Mouse (Mus musculus): ENCODE results near the gene Rrbp1.

Rrbp1 gene

DNA sequence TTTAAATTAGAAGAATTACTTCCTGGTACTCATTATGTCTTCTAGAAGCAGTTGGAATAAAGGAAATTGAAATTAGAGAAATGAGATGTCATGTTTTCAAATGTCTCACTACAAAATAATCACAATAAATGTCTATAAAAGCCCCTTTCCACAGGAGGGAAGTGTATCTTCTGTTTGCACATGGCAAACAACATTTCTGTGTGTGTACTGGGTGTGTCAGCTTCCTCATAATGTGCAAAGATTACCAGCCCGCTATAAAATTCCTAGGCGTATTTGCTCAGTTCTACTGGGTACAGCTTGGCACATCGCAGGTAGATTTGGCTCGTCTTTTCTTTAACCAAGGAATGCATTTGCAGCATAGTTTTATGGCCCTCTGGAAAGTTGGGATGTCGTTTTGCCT is 93.4 kb downstream of the Rrbp1 start:
- no peak for DNase-seq (ENCODE audit: low spot score in 2 of 2)

DNA sequence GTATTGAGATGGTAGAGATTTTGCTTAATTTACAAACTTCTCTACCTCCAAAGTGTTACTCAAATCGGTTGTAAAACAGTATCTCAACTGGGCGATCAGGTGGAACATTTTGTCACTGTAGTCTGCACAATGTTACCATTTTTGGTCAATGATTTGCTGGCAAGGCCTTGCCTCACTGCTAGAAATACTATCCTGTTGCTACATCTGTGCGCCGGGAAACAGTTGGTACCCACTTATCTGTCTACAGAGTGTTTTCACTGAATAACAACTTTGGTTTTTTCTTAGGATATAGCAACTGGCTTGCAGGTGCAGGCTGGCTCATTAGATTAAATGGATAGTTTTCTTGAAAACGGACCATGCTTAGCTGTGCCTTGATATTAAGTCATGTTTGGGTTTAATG is 94.8 kb downstream of the Rrbp1 start:
- DNase-seq (ENCODE audit: low spot score in 2 of 2), result no peak

DNA sequence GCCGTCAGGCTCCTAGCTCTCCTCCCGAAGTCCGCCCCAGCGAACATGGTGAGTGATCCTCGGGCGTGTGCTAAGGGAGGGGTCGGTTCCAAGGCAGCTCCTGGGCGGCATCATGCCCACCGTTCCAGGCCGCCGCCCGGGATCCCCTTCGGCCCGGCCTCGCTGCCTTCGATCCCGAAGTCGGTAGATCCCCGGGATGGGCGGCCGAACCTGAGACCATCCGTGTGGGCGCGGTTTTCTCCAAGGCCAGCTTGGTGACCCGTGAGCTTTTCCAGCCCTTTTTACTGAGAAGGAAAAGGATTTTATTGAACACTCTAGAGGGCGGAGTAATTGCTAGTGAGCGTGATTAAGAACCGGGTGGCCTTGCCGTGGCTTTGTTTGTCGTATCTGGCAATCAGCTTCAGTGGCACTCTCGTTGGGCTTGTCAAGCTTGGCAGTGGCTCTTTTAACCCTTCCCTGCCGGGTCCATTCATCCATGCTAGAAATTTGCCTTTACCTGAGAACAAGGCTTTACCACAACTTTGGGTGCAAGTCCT is 95.4 kb downstream of the Rrbp1 start:
- DNase-seq (ENCODE audit: low spot score in 2 of 2), result peak in 1 of 2 experiments; percentile 47

DNA sequence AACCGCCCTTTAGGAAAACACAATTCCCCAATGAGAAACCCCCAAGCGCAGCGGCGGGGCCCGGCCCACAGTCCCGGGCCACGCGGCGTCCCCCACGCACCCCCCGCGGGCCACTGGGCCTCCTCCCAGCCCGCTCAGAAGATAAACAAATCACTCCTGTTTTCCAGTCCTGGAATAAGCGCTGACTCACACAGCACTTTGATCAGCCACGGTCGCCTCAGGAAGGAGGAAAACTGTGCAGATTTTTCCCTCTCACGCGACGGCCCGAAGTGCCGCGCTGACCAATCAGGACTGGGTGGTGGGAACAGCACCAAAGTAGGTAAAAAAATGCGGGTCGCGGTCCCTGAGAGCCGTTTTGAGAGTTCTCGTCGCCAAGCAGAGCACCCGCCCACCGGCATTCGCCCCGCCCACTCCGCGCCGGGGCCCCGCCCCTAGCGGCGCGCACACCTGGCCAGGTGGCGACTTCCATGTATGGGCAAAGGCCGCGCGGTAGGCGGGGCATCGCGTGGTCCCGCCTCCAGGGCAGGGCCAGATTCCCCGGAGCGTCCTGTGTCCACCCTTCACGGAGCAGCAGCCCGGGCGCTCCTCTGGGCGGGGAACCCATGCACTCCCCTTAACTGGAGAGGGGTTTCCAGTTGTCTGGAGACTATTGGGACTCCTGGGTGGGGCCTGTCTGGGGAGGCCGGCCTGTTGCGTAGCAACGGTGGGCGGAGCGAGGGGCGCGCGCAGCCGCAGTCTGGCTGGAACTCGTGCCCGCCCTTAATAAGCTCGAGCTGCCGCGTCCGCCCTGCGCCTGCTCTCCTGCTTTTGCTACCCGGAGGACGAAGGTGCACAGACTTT is 96.1 kb downstream of the Rrbp1 start, which contains the start of gene Dstn:
Gene Dstn, plus strand, starts transcription at position 561 of the 840 bp plus-strand sequence.
- peak; percentile 98 to 100 for DNase-seq (ENCODE audit: low spot score in 2 of 2)

DNA sequence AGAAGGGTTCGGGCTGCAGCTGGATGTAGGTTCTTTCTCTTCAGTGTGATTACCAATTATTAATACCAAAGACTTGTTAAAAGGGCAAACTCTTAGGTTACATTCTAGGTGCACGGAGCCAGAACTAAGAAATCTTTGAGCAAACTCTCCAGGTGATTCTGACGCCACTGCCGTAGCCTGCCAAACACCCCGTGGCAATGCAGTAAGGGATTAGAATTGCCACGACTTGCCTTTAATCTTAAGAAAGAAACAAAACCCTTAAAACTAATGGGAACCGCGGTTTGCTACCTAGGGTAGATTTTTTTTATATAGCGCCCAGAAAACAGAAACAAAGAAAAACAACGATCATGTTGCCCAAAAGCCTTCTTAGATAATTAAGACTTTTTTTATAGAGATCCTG is 96.8 kb downstream of the Rrbp1 start:
- DNase-seq (ENCODE audit: low spot score in 2 of 2), result no peak

DNA sequence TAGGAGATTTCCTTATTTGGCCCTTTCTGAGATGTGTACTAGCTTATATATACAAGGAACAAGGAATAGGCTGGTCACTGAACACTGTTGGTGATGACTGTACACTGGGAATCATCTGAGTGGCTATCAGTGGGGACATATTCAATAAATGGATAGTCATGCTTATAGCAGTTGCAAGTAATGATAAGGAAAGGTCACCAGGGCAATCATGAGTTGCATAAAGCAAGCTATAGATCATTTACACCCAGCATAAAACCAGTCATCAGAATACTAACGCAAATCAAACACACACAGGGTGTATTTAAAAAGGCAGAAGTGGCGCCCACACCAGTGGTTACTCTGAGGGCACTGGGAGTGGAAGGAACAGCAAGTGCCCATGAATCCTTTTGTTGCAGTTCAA is 98.9 kb downstream of the Rrbp1 start:
- no peak for DNase-seq (ENCODE audit: low spot score in 2 of 2)

DNA sequence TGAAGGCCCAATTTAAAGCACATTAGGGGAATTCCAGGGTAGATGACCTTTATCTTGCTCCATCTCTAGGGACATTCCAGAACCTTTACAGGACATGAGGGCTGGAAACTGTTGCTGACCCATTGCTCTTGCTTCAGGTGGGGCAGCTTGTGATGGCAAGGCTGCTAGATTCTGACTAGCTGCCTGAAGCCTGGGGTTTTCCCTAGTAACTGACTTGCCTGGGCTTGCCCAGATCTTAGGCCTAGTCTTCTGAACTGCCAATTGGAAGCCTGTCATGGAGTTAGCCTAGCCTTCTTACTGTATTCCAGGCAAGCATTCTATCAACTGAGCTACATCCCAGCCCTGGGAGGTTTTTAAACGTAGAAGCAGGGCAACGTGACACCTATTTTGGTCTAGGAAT is 101.8 kb downstream of the Rrbp1 start:
- DNase-seq (ENCODE audit: low spot score in 2 of 2), result no peak

DNA sequence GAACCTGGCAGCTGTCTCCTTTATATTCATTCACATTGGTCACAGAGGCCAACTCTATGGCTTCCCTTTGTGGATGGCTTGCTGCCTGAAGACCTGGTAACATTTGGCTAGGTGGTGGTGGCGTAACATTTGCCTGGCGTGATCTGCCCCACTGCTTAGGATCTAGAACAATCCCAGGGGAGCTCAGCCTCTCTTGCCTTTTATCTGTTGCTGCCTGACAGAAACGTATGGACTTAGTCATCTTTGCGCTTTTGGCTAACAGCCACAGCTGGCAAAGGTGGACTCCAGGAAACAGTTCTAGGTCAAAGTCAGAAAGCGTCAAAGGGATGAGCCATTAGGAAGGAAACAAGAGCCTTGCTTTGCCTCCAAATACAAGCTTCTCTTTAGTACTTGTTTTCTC is 106.2 kb downstream of the Rrbp1 start:
- no peak for DNase-seq (ENCODE audit: low spot score in 2 of 2)

DNA sequence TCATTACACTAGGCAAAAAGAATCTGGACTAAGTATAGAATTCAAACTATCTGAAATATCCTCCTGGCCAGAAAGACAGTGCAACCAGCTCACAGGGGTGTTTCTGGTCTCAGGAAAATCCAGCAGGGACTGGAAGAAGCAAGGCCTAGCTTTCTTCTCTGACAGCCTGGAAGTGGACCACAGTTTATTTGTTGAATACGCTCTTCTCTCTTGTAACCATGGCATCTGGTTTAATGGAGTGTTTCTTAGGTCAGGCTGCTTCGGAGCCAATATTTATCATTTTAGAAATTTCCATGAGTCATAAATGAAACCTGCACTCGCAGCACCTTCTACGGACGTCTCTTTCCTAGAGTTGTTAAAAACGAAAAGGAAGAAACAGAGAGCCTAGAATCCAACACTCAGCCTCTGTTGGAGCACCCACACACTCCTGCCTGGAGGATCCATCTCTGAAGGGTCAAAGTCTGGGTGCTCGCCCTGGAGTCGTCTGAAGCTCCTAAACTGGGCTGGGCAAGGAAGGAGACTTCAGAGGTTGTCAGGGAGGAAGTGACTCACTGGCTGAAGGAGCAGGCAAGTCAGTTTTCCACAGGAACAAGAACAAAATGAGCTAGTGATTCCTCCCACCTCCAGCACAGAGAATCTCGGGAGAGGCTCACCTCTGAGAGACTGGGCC is 107.6 kb downstream of the Rrbp1 start:
- DNase-seq (ENCODE audit: low spot score in 2 of 2), result peak in 1 of 2 experiments; percentile 43

DNA sequence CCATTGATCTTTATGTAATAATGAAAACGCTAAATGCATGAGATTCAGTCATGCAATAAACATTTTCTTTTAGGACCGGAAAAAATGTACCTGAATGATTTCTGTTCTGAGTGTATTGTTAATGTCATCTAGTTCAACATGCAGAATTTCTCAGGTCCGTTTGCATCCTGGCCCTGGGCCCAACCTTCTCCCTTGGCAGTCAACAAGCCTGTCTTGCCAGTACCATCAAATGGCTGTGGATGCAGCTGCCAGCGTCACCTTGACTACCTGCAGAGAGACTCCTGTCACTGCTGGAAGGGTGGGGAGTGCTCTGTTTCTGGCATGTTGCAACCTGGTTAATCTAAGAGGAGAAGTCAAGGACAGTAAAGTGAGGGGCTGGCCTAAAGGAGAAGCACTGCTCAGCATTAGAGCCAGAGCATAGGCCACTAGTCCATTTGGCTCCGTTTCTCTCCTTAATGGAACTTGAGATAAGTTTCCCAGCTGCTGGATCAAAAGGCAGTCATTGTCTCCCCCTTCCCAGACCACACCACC is 110.2 kb downstream of the Rrbp1 start:
- DNase-seq (ENCODE audit: low spot score in 2 of 2), result no peak

DNA sequence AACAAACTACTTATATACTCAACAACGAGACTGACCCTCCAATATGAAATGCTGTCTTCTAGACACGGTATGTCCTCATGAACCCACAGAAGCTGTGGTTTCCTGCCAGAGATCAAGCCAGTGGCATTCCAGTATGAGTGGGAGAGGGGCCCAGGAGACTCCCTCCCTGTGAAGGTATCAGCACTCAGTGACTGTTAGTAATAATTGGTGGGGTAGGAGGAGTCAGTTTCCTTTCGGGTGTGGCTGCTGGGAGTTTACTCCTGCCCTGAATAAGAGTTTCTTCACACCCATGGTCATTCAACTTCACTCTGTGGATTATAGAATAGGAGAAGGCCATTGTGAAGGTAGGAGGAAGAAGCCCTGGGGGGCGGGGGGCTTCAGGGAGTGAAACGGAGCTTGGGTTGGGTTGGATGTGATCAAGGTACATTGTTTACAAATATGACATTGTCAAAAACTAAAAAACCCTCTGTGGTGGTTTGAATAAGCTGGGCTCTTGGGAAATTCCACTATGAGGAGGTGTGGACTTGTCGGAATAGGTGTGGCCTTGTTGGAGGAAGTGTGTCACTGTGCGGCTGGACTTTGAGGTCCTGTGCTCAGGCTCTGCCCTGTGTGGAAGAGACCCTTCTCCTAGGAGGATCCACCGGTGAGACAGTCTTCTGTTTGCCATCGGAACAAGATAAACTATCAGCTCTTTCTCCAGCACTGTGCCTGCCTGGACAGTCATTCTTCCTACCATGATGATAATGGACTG is 111.4 kb downstream of the Rrbp1 start:
- DNase-seq (ENCODE audit: low spot score in 2 of 2), result no peak
